Mouse (Mus musculus) megakaryocyte, embryonic 14.5 days (primary cell): ENCODE results near the gene Onecut3.

Source experiments
- FLI1 ChIP-seq: IDR thresholded peaks from 2 replicates; pipeline ENCODE4 v1.6.1; 2012; ENCODE audit warnings: low read length, inconsistent platforms, mixed read lengths
- GATA1 ChIP-seq: IDR thresholded peaks from 3 replicates; pipeline ENCODE4 v1.6.1; 2012; ENCODE audit warnings: mixed read lengths, low read length, inconsistent platforms, borderline replicate concordance

DNA sequence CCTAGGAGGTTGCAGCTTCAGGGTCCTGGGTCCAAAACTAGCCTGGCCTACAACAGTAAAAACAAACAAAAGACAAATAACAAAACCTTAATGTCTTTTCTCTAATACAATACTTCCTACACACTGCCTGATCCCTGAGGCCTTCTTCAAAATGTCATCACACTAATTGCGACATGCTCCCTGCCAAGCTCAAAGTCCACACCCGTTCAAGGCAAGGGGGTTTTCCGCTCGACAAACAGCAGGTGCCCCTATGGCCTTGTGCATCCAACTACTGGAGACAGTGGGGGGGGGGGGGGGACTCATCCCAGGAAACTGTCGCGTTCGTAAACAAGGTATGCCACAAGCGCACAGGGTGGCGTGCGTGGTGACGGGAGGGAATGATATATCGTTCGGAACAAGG, 66.0 kb downstream of the Onecut3 start:
- TF ChIP-seq GATA1 (no peak), FLI1 (no peak)
